Mouse (Mus musculus) kidney, postnatal 4 days (tissue): ENCODE measurements around the gene Rarres2.

Source experiments
- DNase-seq, 2 experiments: peaks; one replicate each; pipeline ENCODE4 v3.0.0; 2021; ENCODE audit warnings: mixed read lengths in 2 of 2

Rarres2 gene

GRCm38 (mm10) chr6:48579215-48579648 lies 6.6 kb upstream of the Rarres2 start:
- DNase-seq = no peak

GRCm38 (mm10) chr6:48578736-48579135 lies 6.1 kb upstream of the Rarres2 start:
- no peak for DNase-seq

- no peak for DNase-seq
Observed at GRCm38 (mm10) chr6:48573981-48574380, 1.4 kb upstream of the Rarres2 start.

- peak; percentile 59 to 70 for DNase-seq
Observed at GRCm38 (mm10) chr6:48573280-48573679, 691 bp upstream of the Rarres2 start.

- DNase-seq = no peak
Observed at GRCm38 (mm10) chr6:48572014-48572413, 575 bp downstream of the Rarres2 start.

- DNase-seq = peak; percentile 21 to 29
Observed at GRCm38 (mm10) chr6:48569065-48569807, 3.4 kb downstream of the Rarres2 start.

GRCm38 (mm10) chr6:48568036-48568984 lies 4.3 kb downstream of the Rarres2 start:
- DNase-seq = peak; percentile 63 to 77

- DNase-seq = peak; percentile 78 to 85
Observed at GRCm38 (mm10) chr6:48566312-48566711, 6.3 kb downstream of the Rarres2 start.

GRCm38 (mm10) chr6:48565693-48566310 lies 6.8 kb downstream of the Rarres2 start:
- no peak for DNase-seq

- peak in 1 of 2 experiments; percentile 3 for DNase-seq
Observed at GRCm38 (mm10) chr6:48555956-48556355, 16.6 kb downstream of the Rarres2 start.

GRCm38 (mm10) chr6:48555104-48555890 lies 17.3 kb downstream of the Rarres2 start:
- DNase-seq = peak; percentile 47 to 70

GRCm38 (mm10) chr6:48554280-48555103 lies 18.1 kb downstream of the Rarres2 start, which contains the start of gene Lrrc61:
Gene Lrrc61, plus strand, starts transcription at chr6:48554796.
- peak; percentile 99 for DNase-seq

GRCm38 (mm10) chr6:48553819-48554218 lies 18.8 kb downstream of the Rarres2 start:
- no peak for DNase-seq

- DNase-seq = peak; percentile 48 to 64
Observed at GRCm38 (mm10) chr6:48552918-48553317, 19.7 kb downstream of the Rarres2 start.

- peak in 1 of 2 experiments; percentile 1 for DNase-seq
Observed at GRCm38 (mm10) chr6:48548314-48548713, 24.3 kb downstream of the Rarres2 start.

GRCm38 (mm10) chr6:48546858-48547257 lies 25.7 kb downstream of the Rarres2 start:
- peak in 1 of 2 experiments; percentile 1 for DNase-seq

- peak; percentile 65 to 69 for DNase-seq
Observed at GRCm38 (mm10) chr6:48546271-48546670, 26.3 kb downstream of the Rarres2 start.

- peak in 1 of 2 experiments; percentile 0 for DNase-seq
Observed at GRCm38 (mm10) chr6:48545251-48545650, 27.3 kb downstream of the Rarres2 start.

- DNase-seq = no peak
Observed at GRCm38 (mm10) chr6:48542631-48543030, 30.0 kb downstream of the Rarres2 start.

- peak; percentile 44 to 61 for DNase-seq
Observed at GRCm38 (mm10) chr6:48541560-48542450, 30.8 kb downstream of the Rarres2 start.
